Mouse (Mus musculus) bone marrow, adult 2 months (tissue): ENCODE data around the gene Smcp.

ENCODE experiments used
- CTCF ChIP-seq: fragments of 200-500 bp; IDR thresholded peaks from 2 replicates; pipeline ENCODE4 v1.5.1; 2011; ENCODE audit warnings: low read length, control low read depth; ENCODE audit not compliant: control insufficient read depth, insufficient read depth
- POLR2A ChIP-seq: fragments of 200-500 bp; IDR thresholded peaks from 2 replicates; pipeline ENCODE4 v1.6.1; 2011; ENCODE audit warnings: low read depth, mild to moderate bottlenecking, control low read depth, low read length, borderline replicate concordance; ENCODE audit not compliant: control insufficient read depth

- TF ChIP-seq CTCF (no peak), POLR2A (no peak)
These were observed at the start of gene Smcp for GRCm38 (mm10) chr3:92588858-92589257.
